ENCODE assay signal across 12 mouse cellular contexts in genomic region chr19:41688251-41688650, GRCm38 (mm10). TPM values are rescaled to one million over a fixed set of nuclear protein-coding genes. Genes with fewer than 3 reads are reported as not detected.
DNase-seq lines count a peak whose midpoint lies in the region; ATAC-seq and TF ChIP-seq lines count a peak whose summit lies in the region.
"Had no signal": no experiment of that assay in that cellular context is flagged by ENCODE, and none has a peak within 500 bp of the region (broad histone marks: within the 10 kb centered on the region; RNA-seq: fewer than 3 reads in every experiment).

No protein-coding gene starts in this region.

- no peak for ATAC-seq in hindbrain, embryonic 14.5 days (ENCODE audit: low FRiP score)
- ATAC-seq in midbrain, postnatal 0 days (ENCODE audit: low FRiP score) = no peak

- peak overlapping the region; percentile 71 for H3K27ac ChIP-seq in layer of hippocampus, adult 2 months
- peak overlapping the region; percentile 75 for H3K27ac ChIP-seq in forebrain, embryonic 10.5 days
- H3K27ac ChIP-seq in hindbrain, embryonic 14.5 days = peak overlapping the region; percentile 47; the same call in 1 of the 2 replicates
- H3K27ac ChIP-seq in midbrain, postnatal 0 days (ENCODE audit: low read depth, low read length) = no peak overlapping the region
- H3K27ac ChIP-seq: heart, embryonic 13.5 days had no signal

- H3K4me1 ChIP-seq in forebrain, embryonic 10.5 days = peaks cover 44% of the 10 kb centered on the region
- peaks cover 58% of the 10 kb centered on the region for H3K4me1 ChIP-seq in hindbrain, embryonic 14.5 days (replicated peaks; ENCODE audit: control insufficient read depth, insufficient read depth, low read length)
- peaks cover 8% of the 10 kb centered on the region; the same call in 1 of the 2 replicates for H3K4me1 ChIP-seq in midbrain, postnatal 0 days (ENCODE audit: insufficient read depth, low read length)
- H3K4me1 ChIP-seq: heart, embryonic 13.5 days had no signal

- peak; percentile 59 for DNase-seq in layer of hippocampus, adult 2 months (ENCODE audit: low spot score in 2 of 2)
- no peak for DNase-seq in layer of hippocampus, postnatal 36 days
- no peak for DNase-seq in forebrain, embryonic 10.5 days (ENCODE audit: extremely low spot score, low spot score)
- peak; percentile 70 for DNase-seq in hindbrain, embryonic 14.5 days (ENCODE audit: low spot score)
- peak; percentile 86 for DNase-seq in midbrain, postnatal 0 days (ENCODE audit: low spot score)
- no peak for DNase-seq in urinary bladder, postnatal 4 days (ENCODE audit: low spot score in 2 of 2)
- no peak for DNase-seq in kidney, postnatal 10 days
- DNase-seq in kidney, adult 18-20 months = no peak
- DNase-seq: gastrocnemius, postnatal 10 days; lung, postnatal 10 days; thymus, postnatal 36 days had no signal

- H3K9ac ChIP-seq in hindbrain, embryonic 14.5 days = no peak overlapping the region
- no peak overlapping the region for H3K9ac ChIP-seq in midbrain, postnatal 0 days (replicated peaks; ENCODE audit: low read length, poor library complexity, severe bottlenecking)
- H3K9ac ChIP-seq: heart, embryonic 13.5 days had no signal

- no peak overlapping the region for H3K4me2 ChIP-seq in hindbrain, embryonic 14.5 days (replicated peaks)
- no peak overlapping the region for H3K4me2 ChIP-seq in midbrain, postnatal 0 days (ENCODE audit: low read depth, low read length, poor library complexity, severe bottlenecking)
- H3K4me2 ChIP-seq: heart, embryonic 13.5 days had no signal

- WGBS in forebrain, embryonic 10.5 days = 64% methylated on average over 13 of the region's 13 CpGs
- WGBS in hindbrain, embryonic 14.5 days = 11% methylated on average over 13 of the region's 13 CpGs
- 25% methylated on average over 13 of the region's 13 CpGs for WGBS in midbrain, postnatal 0 days

- no peak overlapping the region for H3K4me3 ChIP-seq in layer of hippocampus, adult 2 months
- no peak overlapping the region for H3K4me3 ChIP-seq in forebrain, embryonic 10.5 days
- no peak overlapping the region for H3K4me3 ChIP-seq in hindbrain, embryonic 14.5 days (replicated peaks; ENCODE audit: low read length)
- H3K4me3 ChIP-seq in midbrain, postnatal 0 days (ENCODE audit: low read depth, low read length) = no peak overlapping the region
- H3K4me3 ChIP-seq: heart, embryonic 13.5 days had no signal

- no peak for TF ChIP-seq CTCF in layer of hippocampus, adult 2 months (conservative IDR thresholded peaks at IDR 0.05)
- TF ChIP-seq CTCF in midbrain, postnatal 0 days (IDR thresholded peaks at IDR 0.05) = no peak

- peaks cover 34% of the 10 kb centered on the region for H3K27me3 ChIP-seq in forebrain, embryonic 10.5 days (ENCODE audit: poor library complexity, severe bottlenecking)
- no peaks in the 10 kb centered on the region for H3K27me3 ChIP-seq in hindbrain, embryonic 14.5 days (ENCODE audit: control insufficient read depth, insufficient read depth, low read length)
- no peaks in the 10 kb centered on the region for H3K27me3 ChIP-seq in midbrain, postnatal 0 days (ENCODE audit: insufficient read depth, low read length)

- no peaks in the 10 kb centered on the region for H3K36me3 ChIP-seq in forebrain, embryonic 10.5 days (replicated peaks)
- H3K36me3 ChIP-seq in hindbrain, embryonic 14.5 days (replicated peaks; ENCODE audit: control insufficient read depth, insufficient read depth) = no peaks in the 10 kb centered on the region
- H3K36me3 ChIP-seq in midbrain, postnatal 0 days (ENCODE audit: insufficient read depth, low read length) = no peaks in the 10 kb centered on the region
- H3K36me3 ChIP-seq: heart, embryonic 13.5 days had no signal

- no peaks in the 10 kb centered on the region for H3K9me3 ChIP-seq in forebrain, embryonic 10.5 days
- no peaks in the 10 kb centered on the region for H3K9me3 ChIP-seq in hindbrain, embryonic 14.5 days (ENCODE audit: control insufficient read depth, low read length)
- no peaks in the 10 kb centered on the region for H3K9me3 ChIP-seq in midbrain, postnatal 0 days (ENCODE audit: low read length)
- H3K9me3 ChIP-seq: heart, embryonic 13.5 days had no signal

RNA-seq across cellular contexts. Expression of gene Slit1, which starts 55.2 kb away (rescaled TPM):
- total RNA-seq in layer of hippocampus, adult 2 months (2021) = 100 to 1,000 TPM; 232 to 244 TPM
- total RNA-seq in layer of hippocampus, postnatal 36 days (2021) = 100 to 1,000 TPM; 212 to 242 TPM
- 0.73 and 1.4 TPM in 2 replicates for polyA plus RNA-seq in forebrain, embryonic 10.5 days (2016; fragmentation: Nextera tagmentation; extraction: Ambion mirVana)
- polyA plus RNA-seq in hindbrain, embryonic 14.5 days (2014; fragmentation: Nextera tagmentation; extraction: Ambion mirVana) = 31.7 and 36.4 TPM in 2 replicates
- total RNA-seq in midbrain, postnatal 0 days (2014; rRNA removed) = 72.3 and 74.2 TPM in 2 replicates
- 15.4 and 17.0 TPM in 2 replicates for polyA plus RNA-seq in midbrain, postnatal 0 days (2015; fragmentation: Nextera tagmentation; extraction: Ambion mirVana)

Comparison
In these comparisons a context has a peak if more than half of its experiments do, and no peak if none do; other contexts are left out.
1. DNase-seq: peak in layer of hippocampus, adult 2 months (2 of 2), hindbrain, embryonic 14.5 days (single experiment) and midbrain, postnatal 0 days (single experiment); none in layer of hippocampus, postnatal 36 days (0 of 2), forebrain, embryonic 10.5 days (single experiment), urinary bladder, postnatal 4 days (0 of 2), kidney, postnatal 10 days (single experiment) and kidney, adult 18-20 months (single experiment).